Mouse (Mus musculus): Measurements from ENCODE around the gene Ano5. TPM values are rescaled to one million over a fixed set of nuclear protein-coding genes. Genes with fewer than 3 reads are reported as not detected.

The Ano5 gene
- polyA plus RNA-seq, 1 experiment from 2014 or later: not detected

- no peaks in the 10 kb centered on the region for H3K4me1 ChIP-seq (ENCODE audit: control insufficient read depth, insufficient read depth, low read length)
- H3K4me3 ChIP-seq (ENCODE audit: low read depth, low read length): no peak overlapping the region
- H3K9me3 ChIP-seq (ENCODE audit: control insufficient read depth, low read length): no peaks in the 10 kb centered on the region
- no peak for DNase-seq (ENCODE audit: low spot score)
- H3K9ac ChIP-seq (ENCODE audit: low read length): no peak overlapping the region
- ATAC-seq (ENCODE audit: insufficient number of reproducible peaks, low FRiP score, low TSS enrichment, low read depth): no peak
- no peaks in the 10 kb centered on the region for H3K27me3 ChIP-seq (ENCODE audit: control insufficient read depth, insufficient read depth, low read length)
- no peak overlapping the region for H3K27ac ChIP-seq (replicated peaks; ENCODE audit: low read depth, low read length)
- H3K36me3 ChIP-seq (ENCODE audit: control insufficient read depth, insufficient read depth, low read length): no peaks in the 10 kb centered on the region
- 40% methylated on average over 5 of the region's 5 CpGs for WGBS
- no peak overlapping the region for H3K4me2 ChIP-seq (ENCODE audit: low read depth, severe bottlenecking)
Measured at GRCm38 (mm10) chr7:51614404-51614803, 103.6 kb downstream of the Ano5 start.

- H3K9me3 ChIP-seq (ENCODE audit: control insufficient read depth, low read length): no peaks in the 10 kb centered on the region
- no peaks in the 10 kb centered on the region for H3K36me3 ChIP-seq (ENCODE audit: control insufficient read depth, insufficient read depth, low read length)
- H3K27me3 ChIP-seq (ENCODE audit: control insufficient read depth, insufficient read depth, low read length): peaks cover 15% of the 10 kb centered on the region
- no peak overlapping the region for H3K27ac ChIP-seq (replicated peaks; ENCODE audit: low read depth, low read length)
- no peaks in the 10 kb centered on the region for H3K4me1 ChIP-seq (ENCODE audit: control insufficient read depth, insufficient read depth, low read length)
- H3K4me2 ChIP-seq (ENCODE audit: low read depth, severe bottlenecking): no peak overlapping the region
- no peak overlapping the region for H3K9ac ChIP-seq (ENCODE audit: low read length)
- DNase-seq (ENCODE audit: low spot score) (no peak), ATAC-seq (ENCODE audit: insufficient number of reproducible peaks, low FRiP score, low TSS enrichment, low read depth) (no peak)
- no peak overlapping the region for H3K4me3 ChIP-seq (ENCODE audit: low read depth, low read length)
Measured at GRCm38 (mm10) chr7:51617941-51618340, 107.1 kb downstream of the Ano5 start.

GRCm38 (mm10) chr7:51618412-51618811 lies 107.6 kb downstream of the Ano5 start:
- H3K27ac ChIP-seq (replicated peaks; ENCODE audit: low read depth, low read length): no peak overlapping the region
- H3K9me3 ChIP-seq (ENCODE audit: control insufficient read depth, low read length): no peaks in the 10 kb centered on the region
- DNase-seq (ENCODE audit: low spot score) (no peak), ATAC-seq (ENCODE audit: insufficient number of reproducible peaks, low FRiP score, low TSS enrichment, low read depth) (no peak)
- no peaks in the 10 kb centered on the region for H3K36me3 ChIP-seq (ENCODE audit: control insufficient read depth, insufficient read depth, low read length)
- no peaks in the 10 kb centered on the region for H3K4me1 ChIP-seq (ENCODE audit: control insufficient read depth, insufficient read depth, low read length)
- peaks cover 17% of the 10 kb centered on the region for H3K27me3 ChIP-seq (ENCODE audit: control insufficient read depth, insufficient read depth, low read length)
- no peak overlapping the region for H3K4me3 ChIP-seq (ENCODE audit: low read depth, low read length)
- 34% methylated on average over 2 of the region's 2 CpGs for WGBS
- no peak overlapping the region for H3K4me2 ChIP-seq (ENCODE audit: low read depth, severe bottlenecking)
- no peak overlapping the region for H3K9ac ChIP-seq (ENCODE audit: low read length)

- no peak overlapping the region for H3K4me2 ChIP-seq (ENCODE audit: low read depth, severe bottlenecking)
- WGBS: 44% methylated on average over 1 of the region's 1 CpGs
- no peak for DNase-seq (ENCODE audit: low spot score)
- H3K27ac ChIP-seq (replicated peaks; ENCODE audit: low read depth, low read length): no peak overlapping the region
- no peaks in the 10 kb centered on the region for H3K9me3 ChIP-seq (ENCODE audit: control insufficient read depth, low read length)
- H3K27me3 ChIP-seq (ENCODE audit: control insufficient read depth, insufficient read depth, low read length): peaks cover 32% of the 10 kb centered on the region
- H3K4me3 ChIP-seq (ENCODE audit: low read depth, low read length): no peak overlapping the region
- no peak overlapping the region for H3K9ac ChIP-seq (ENCODE audit: low read length)
- H3K36me3 ChIP-seq (ENCODE audit: control insufficient read depth, insufficient read depth, low read length): no peaks in the 10 kb centered on the region
- no peak for ATAC-seq (ENCODE audit: insufficient number of reproducible peaks, low FRiP score, low TSS enrichment, low read depth)
- no peaks in the 10 kb centered on the region for H3K4me1 ChIP-seq (ENCODE audit: control insufficient read depth, insufficient read depth, low read length)
Measured at GRCm38 (mm10) chr7:51619977-51620376, 109.1 kb downstream of the Ano5 start.

- Histone ChIP-seq H3K4me2 (ENCODE audit: low read depth, severe bottlenecking) (no peak within 1 kb of the TSS), H3K4me1 (ENCODE audit: control insufficient read depth, insufficient read depth, low read length) (no peaks in the 10 kb centered on the region), H3K9me3 (ENCODE audit: control insufficient read depth, low read length) (no peaks in the 10 kb centered on the region), H3K4me3 (ENCODE audit: low read depth, low read length) (no peak within 1 kb of the TSS), H3K9ac (ENCODE audit: low read length) (no peak within 1 kb of the TSS), H3K27me3 (ENCODE audit: control insufficient read depth, insufficient read depth, low read length) (peaks cover 47% of the 10 kb centered on the region), H3K36me3 (ENCODE audit: control insufficient read depth, insufficient read depth, low read length) (no peaks in the 10 kb centered on the region), H3K27ac (replicated peaks; ENCODE audit: low read depth, low read length) (no peak within 1 kb of the TSS)
- ATAC-seq (ENCODE audit: insufficient number of reproducible peaks, low FRiP score, low TSS enrichment, low read depth) (peak; percentile 70; the same call in 1 of the 2 replicates), DNase-seq (ENCODE audit: low spot score) (peak; percentile 92)
- WGBS: under 1% methylated on average over 23 of the region's 23 CpGs
Measured at GRCm38 (mm10) chr7:51621694-51622145, 110.9 kb downstream of the Ano5 start, which contains the start of gene Slc17a6. Gene Slc17a6 (plus strand): TSS chr7:51622006.

GRCm38 (mm10) chr7:51622196-51622595 lies 111.4 kb downstream of the Ano5 start:
- H3K4me2 ChIP-seq (ENCODE audit: low read depth, severe bottlenecking): no peak overlapping the region
- H3K36me3 ChIP-seq (ENCODE audit: control insufficient read depth, insufficient read depth, low read length): no peaks in the 10 kb centered on the region
- H3K4me1 ChIP-seq (ENCODE audit: control insufficient read depth, insufficient read depth, low read length): peaks cover 2% of the 10 kb centered on the region; the same call in 1 of the 2 replicates
- no peak overlapping the region for H3K4me3 ChIP-seq (ENCODE audit: low read depth, low read length)
- peaks cover 51% of the 10 kb centered on the region for H3K27me3 ChIP-seq (ENCODE audit: control insufficient read depth, insufficient read depth, low read length)
- no peaks in the 10 kb centered on the region for H3K9me3 ChIP-seq (ENCODE audit: control insufficient read depth, low read length)
- H3K27ac ChIP-seq (replicated peaks; ENCODE audit: low read depth, low read length): no peak overlapping the region
- ATAC-seq (ENCODE audit: insufficient number of reproducible peaks, low FRiP score, low TSS enrichment, low read depth) (no peak), DNase-seq (ENCODE audit: low spot score) (no peak)
- WGBS: under 1% methylated on average over 18 of the region's 18 CpGs
- H3K9ac ChIP-seq (ENCODE audit: low read length): no peak overlapping the region

GRCm38 (mm10) chr7:51622666-51623065 lies 111.8 kb downstream of the Ano5 start:
- Histone ChIP-seq H3K27me3 (ENCODE audit: control insufficient read depth, insufficient read depth, low read length) (peaks cover 56% of the 10 kb centered on the region), H3K9ac (ENCODE audit: low read length) (no peak overlapping the region), H3K4me1 (ENCODE audit: control insufficient read depth, insufficient read depth, low read length) (peaks cover 4% of the 10 kb centered on the region; the same call in 1 of the 2 replicates), H3K36me3 (ENCODE audit: control insufficient read depth, insufficient read depth, low read length) (no peaks in the 10 kb centered on the region), H3K4me3 (ENCODE audit: low read depth, low read length) (no peak overlapping the region), H3K27ac (replicated peaks; ENCODE audit: low read depth, low read length) (no peak overlapping the region), H3K4me2 (ENCODE audit: low read depth, severe bottlenecking) (no peak overlapping the region), H3K9me3 (ENCODE audit: control insufficient read depth, low read length) (no peaks in the 10 kb centered on the region)
- DNase-seq (ENCODE audit: low spot score): no peak
- 6% methylated on average over 5 of the region's 5 CpGs for WGBS
- ATAC-seq (ENCODE audit: insufficient number of reproducible peaks, low FRiP score, low TSS enrichment, low read depth): no peak

GRCm38 (mm10) chr7:51624336-51624897 lies 113.6 kb downstream of the Ano5 start:
- Histone ChIP-seq H3K36me3 (ENCODE audit: control insufficient read depth, insufficient read depth, low read length) (no peaks in the 10 kb centered on the region), H3K27me3 (ENCODE audit: control insufficient read depth, insufficient read depth, low read length) (peaks cover 67% of the 10 kb centered on the region), H3K9ac (ENCODE audit: low read length) (no peak overlapping the region), H3K4me3 (ENCODE audit: low read depth, low read length) (no peak overlapping the region), H3K27ac (replicated peaks; ENCODE audit: low read depth, low read length) (no peak overlapping the region), H3K4me1 (ENCODE audit: control insufficient read depth, insufficient read depth, low read length) (peaks cover 4% of the 10 kb centered on the region; the same call in 1 of the 2 replicates), H3K9me3 (ENCODE audit: control insufficient read depth, low read length) (no peaks in the 10 kb centered on the region), H3K4me2 (ENCODE audit: low read depth, severe bottlenecking) (no peak overlapping the region)
- 1% methylated on average over 4 of the region's 4 CpGs for WGBS
- no peak for ATAC-seq (ENCODE audit: insufficient number of reproducible peaks, low FRiP score, low TSS enrichment, low read depth)
- no peak for DNase-seq (ENCODE audit: low spot score)

GRCm38 (mm10) chr7:51625161-51625560 lies 114.3 kb downstream of the Ano5 start:
- ATAC-seq (ENCODE audit: insufficient number of reproducible peaks, low FRiP score, low TSS enrichment, low read depth): no peak
- no peak overlapping the region for H3K4me3 ChIP-seq (ENCODE audit: low read depth, low read length)
- H3K27ac ChIP-seq (replicated peaks; ENCODE audit: low read depth, low read length): no peak overlapping the region
- no peaks in the 10 kb centered on the region for H3K36me3 ChIP-seq (ENCODE audit: control insufficient read depth, insufficient read depth, low read length)
- H3K9ac ChIP-seq (ENCODE audit: low read length): no peak overlapping the region
- peaks cover 4% of the 10 kb centered on the region; the same call in 1 of the 2 replicates for H3K4me1 ChIP-seq (ENCODE audit: control insufficient read depth, insufficient read depth, low read length)
- peaks cover 67% of the 10 kb centered on the region for H3K27me3 ChIP-seq (ENCODE audit: control insufficient read depth, insufficient read depth, low read length)
- H3K4me2 ChIP-seq (ENCODE audit: low read depth, severe bottlenecking): no peak overlapping the region
- 1% methylated on average over 23 of the region's 23 CpGs for WGBS
- no peaks in the 10 kb centered on the region for H3K9me3 ChIP-seq (ENCODE audit: control insufficient read depth, low read length)
- DNase-seq (ENCODE audit: low spot score): no peak
